Mouse (Mus musculus) fibroblast of lung, adult 2 months (primary cell): ENCODE results near the gene E130208F15Rik.

ENCODE experiments used
- DNase-seq: peaks from one replicate; pipeline ENCODE4 v3.0.0-alpha.2; 2011; ENCODE audit warnings: low read depth

Gene E130208F15Rik

GRCm38 (mm10) chr7:30321539-30322284 lies at the start of gene E130208F15Rik:
E130208F15Rik (plus strand) TSS chr7:30321740.
- DNase-seq: peak; percentile 70

- no peak for DNase-seq
Observed at GRCm38 (mm10) chr7:30274383-30274782, 47.2 kb upstream of the E130208F15Rik start.

GRCm38 (mm10) chr7:30278911-30279310 lies 42.6 kb upstream of the E130208F15Rik start:
- DNase-seq: no peak

- DNase-seq: no peak
Observed at GRCm38 (mm10) chr7:30279536-30279935, 42.0 kb upstream of the E130208F15Rik start.

GRCm38 (mm10) chr7:30279951-30280669 lies 41.4 kb upstream of the E130208F15Rik start, which contains the start of the genes Thap8 and Wdr62:
Thap8 (plus strand) TSS chr7:30280094.
Wdr62 (minus strand) TSS chr7:30280419.
- DNase-seq: peak; percentile 88

- DNase-seq: peak; percentile 89
Observed at GRCm38 (mm10) chr7:30280670-30281138, 40.8 kb upstream of the E130208F15Rik start.

- no peak for DNase-seq
Observed at GRCm38 (mm10) chr7:30281522-30281921, 40.0 kb upstream of the E130208F15Rik start.

GRCm38 (mm10) chr7:30282740-30283139 lies 38.8 kb upstream of the E130208F15Rik start:
- no peak for DNase-seq

GRCm38 (mm10) chr7:30286701-30287410 lies 34.7 kb upstream of the E130208F15Rik start:
- DNase-seq: no peak

- DNase-seq: no peak
Observed at GRCm38 (mm10) chr7:30288046-30288445, 33.5 kb upstream of the E130208F15Rik start.

- no peak for DNase-seq
Observed at GRCm38 (mm10) chr7:30289071-30289713, 32.3 kb upstream of the E130208F15Rik start.

- no peak for DNase-seq
Observed at GRCm38 (mm10) chr7:30289714-30290399, 31.7 kb upstream of the E130208F15Rik start.

GRCm38 (mm10) chr7:30291215-30292131 lies 30.1 kb upstream of the E130208F15Rik start, which contains the start of gene Clip3:
Clip3 (plus strand) TSS chr7:30291728.
- DNase-seq: no peak

GRCm38 (mm10) chr7:30293795-30294194 lies 27.7 kb upstream of the E130208F15Rik start:
- DNase-seq: no peak

GRCm38 (mm10) chr7:30294296-30294695 lies 27.2 kb upstream of the E130208F15Rik start:
- DNase-seq: no peak

- no peak for DNase-seq
Observed at GRCm38 (mm10) chr7:30295103-30295502, 26.4 kb upstream of the E130208F15Rik start.

GRCm38 (mm10) chr7:30296816-30297215 lies 24.7 kb upstream of the E130208F15Rik start:
- DNase-seq: no peak

- DNase-seq: no peak
Observed at GRCm38 (mm10) chr7:30297266-30297665, 24.3 kb upstream of the E130208F15Rik start.

- no peak for DNase-seq
Observed at GRCm38 (mm10) chr7:30300914-30301313, 20.6 kb upstream of the E130208F15Rik start.
